Mouse (Mus musculus): ENCODE data around the gene Gbp5.

GRCm38 (mm10) chr3:142554601-142555000, 60.8 kb downstream of the Gbp5 start:
- TF ChIP-seq CTCF (IDR thresholded peaks at IDR 0.05; ENCODE audit: low read depth, low read length) (no peak), POLR2A (IDR thresholded peaks at IDR 0.05; ENCODE audit: borderline replicate concordance, low read depth, low read length) (no peak)

Data from bone marrow macrophage, adult 2 months (primary cell).